Mouse (Mus musculus): ENCODE results near the gene Olfr1015.

The Olfr1015 gene

GRCm38 (mm10) chr2:85781717-85782116 lies at the start of gene Olfr1015:
TSS of gene Olfr1015 (plus strand) at chr2:85782017.
- DNase-seq, result no peak

GRCm38 (mm10) chr2:85753822-85754221 lies 28.0 kb upstream of the Olfr1015 start:
- DNase-seq, result no peak

GRCm38 (mm10) chr2:85762666-85763065 lies 19.2 kb upstream of the Olfr1015 start, which contains the start of gene Olfr1012:
TSS of gene Olfr1012 (minus strand) at chr2:85762766.
- DNase-seq, result no peak

GRCm38 (mm10) chr2:85766798-85767197 lies 15.0 kb upstream of the Olfr1015 start, which contains the start of gene Olfr1013:
TSS of gene Olfr1013 (plus strand) at chr2:85767098.
- DNase-seq, result no peak

- no peak for DNase-seq
Measured at GRCm38 (mm10) chr2:85772413-85772812, 9.4 kb upstream of the Olfr1015 start, which contains the start of gene Olfr1014. TSS of gene Olfr1014 (plus strand) at chr2:85772713.

- DNase-seq, result no peak
Measured at GRCm38 (mm10) chr2:85792331-85792730, 10.5 kb downstream of the Olfr1015 start.

- DNase-seq, result no peak
Measured at GRCm38 (mm10) chr2:85802444-85802843, 20.6 kb downstream of the Olfr1015 start, which contains the start of gene Olfr1016. TSS of gene Olfr1016 (minus strand) at chr2:85802544.

GRCm38 (mm10) chr2:85804501-85804900 lies 22.7 kb downstream of the Olfr1015 start:
- no peak for DNase-seq

GRCm38 (mm10) chr2:85818179-85818578 lies 36.4 kb downstream of the Olfr1015 start, which contains the start of gene Olfr1018:
TSS of gene Olfr1018 (plus strand) at chr2:85818479.
- no peak for DNase-seq

Data from kidney, adult 11 months (tissue).